Comparison of ENCODE assay signal across 12 mouse cellular contexts in genomic region chr14:61161367-61162334, GRCm38 (mm10). TPM values are rescaled to one million over a fixed set of nuclear protein-coding genes. Genes with fewer than 3 reads are reported as not detected.
DNase-seq lines count a peak whose midpoint lies in the region; ATAC-seq and TF ChIP-seq lines count a peak whose summit lies in the region.
"Had no signal": no experiment of that assay in that cellular context is flagged by ENCODE, and none has a peak within 500 bp of the region (broad histone marks: within the 10 kb centered on the region; RNA-seq: fewer than 3 reads in every experiment).

No protein-coding gene starts in this region.

- no peaks in the 10 kb centered on the region for H3K36me3 ChIP-seq in intestine, embryonic 15.5 days
- no peaks in the 10 kb centered on the region for H3K36me3 ChIP-seq in intestine, postnatal 0 days (ENCODE audit: control insufficient read depth, insufficient read depth)
- H3K36me3 ChIP-seq: limb, embryonic 15.5 days; midbrain, embryonic 12.5 days had no signal

- H3K27ac ChIP-seq in intestine, embryonic 15.5 days = 0 out of 2 replicates have a peak overlapping the region, but pooled peaks have one; percentile 13
- no peak overlapping the region for H3K27ac ChIP-seq in intestine, postnatal 0 days (ENCODE audit: low read depth, low read length)
- H3K27ac ChIP-seq in brown adipose tissue, adult 24 weeks (replicated peaks; ENCODE audit: low read depth, low read length) = peak overlapping the region; percentile 90
- H3K27ac ChIP-seq: limb, embryonic 15.5 days; midbrain, embryonic 12.5 days had no signal

- TF ChIP-seq CTCF in intestine, postnatal 0 days (IDR thresholded peaks at IDR 0.05; ENCODE audit: low read depth) = no peak

- DNase-seq in 416B (ENCODE audit: low read depth) = peak; percentile 57
- DNase-seq in heart, postnatal 14 days = peak; percentile 41 to 53
- no peak for DNase-seq in thymus, postnatal 25 days
- DNase-seq in right cerebral cortex, postnatal 4 days = no peak
- DNase-seq: cerebellum, adult 8-10 months; thymus, adult 2 months had no signal

- H3K4me2 ChIP-seq in intestine, embryonic 15.5 days (replicated peaks) = no peak overlapping the region
- H3K4me2 ChIP-seq in intestine, postnatal 0 days (replicated peaks; ENCODE audit: low read depth) = no peak overlapping the region
- H3K4me2 ChIP-seq: limb, embryonic 15.5 days; midbrain, embryonic 12.5 days had no signal

- H3K4me3 ChIP-seq in intestine, embryonic 15.5 days (replicated peaks) = no peak overlapping the region
- no peak overlapping the region for H3K4me3 ChIP-seq in intestine, postnatal 0 days (ENCODE audit: low read depth, low read length)
- no peak overlapping the region for H3K4me3 ChIP-seq in brown adipose tissue, adult 24 weeks (ENCODE audit: insufficient read depth, low read depth, low read length)
- H3K4me3 ChIP-seq: limb, embryonic 15.5 days; midbrain, embryonic 12.5 days had no signal

- H3K9me3 ChIP-seq in intestine, embryonic 15.5 days = no peaks in the 10 kb centered on the region
- no peaks in the 10 kb centered on the region for H3K9me3 ChIP-seq in intestine, postnatal 0 days (ENCODE audit: control insufficient read depth)
- H3K9me3 ChIP-seq: limb, embryonic 15.5 days; midbrain, embryonic 12.5 days had no signal

- intact Hi-C loops in heart, postnatal 14 days (cut with DNase I) = no loop called here

- 0 out of 2 replicates have a peak, but pooled peaks cover 8% of the 10 kb centered on the region for H3K4me1 ChIP-seq in intestine, embryonic 15.5 days (replicated peaks)
- 0 out of 2 replicates have a peak, but pooled peaks cover 4% of the 10 kb centered on the region for H3K4me1 ChIP-seq in intestine, postnatal 0 days (replicated peaks; ENCODE audit: control insufficient read depth, insufficient read depth, low read length)
- peaks cover 16% of the 10 kb centered on the region for H3K4me1 ChIP-seq in brown adipose tissue, adult 24 weeks (ENCODE audit: control insufficient read depth, insufficient read depth, insufficient read length, low read length)

- 51% methylated on average over 10 of the region's 10 CpGs for WGBS in intestine, embryonic 15.5 days
- 51% methylated on average over 10 of the region's 10 CpGs for WGBS in intestine, postnatal 0 days

- H3K27me3 ChIP-seq in intestine, embryonic 15.5 days (replicated peaks) = no peaks in the 10 kb centered on the region
- H3K27me3 ChIP-seq in intestine, postnatal 0 days (replicated peaks; ENCODE audit: control insufficient read depth, insufficient read depth, low read length) = no peaks in the 10 kb centered on the region
- H3K27me3 ChIP-seq: limb, embryonic 15.5 days; midbrain, embryonic 12.5 days had no signal

- no peak for ATAC-seq in intestine, embryonic 15.5 days
- ATAC-seq in intestine, postnatal 0 days = no peak
- ATAC-seq in activated CD4-positive, CD25-positive, alpha-beta regulatory T cell, adult 4 months = no peak

- H3K9ac ChIP-seq in intestine, embryonic 15.5 days = no peak overlapping the region
- no peak overlapping the region for H3K9ac ChIP-seq in intestine, postnatal 0 days (ENCODE audit: low read depth, low read length)
- H3K9ac ChIP-seq: limb, embryonic 15.5 days; midbrain, embryonic 12.5 days had no signal

RNA-seq across cellular contexts. Expression of gene Sacs, which starts 23.4 kb away (rescaled TPM):
- polyA plus RNA-seq in intestine, embryonic 15.5 days (2015; fragmentation: Nextera tagmentation; extraction: Ambion mirVana) = 2.0 and 2.3 TPM in 2 replicates
- 0.88 and 1.0 TPM in 2 replicates for polyA plus RNA-seq in intestine, postnatal 0 days (2015; fragmentation: Nextera tagmentation; extraction: Ambion mirVana)
- polyA plus RNA-seq in brown adipose tissue, adult 24 weeks (2012; ENCODE audit: insufficient read depth, insufficient read length, missing spikeins) = 0.79 and 1.3 TPM in 2 replicates
- 10 to 100 TPM; 33.0 to 33.6 TPM for total RNA-seq in heart, postnatal 14 days (2021)
- 1 to 10 TPM; 6.6 to 6.9 TPM for polyA plus RNA-seq in activated CD4-positive, CD25-positive, alpha-beta regulatory T cell, adult 4 months (2017; shearing (Covaris generic))

Comparison
In these comparisons a context has a peak if more than half of its experiments do, and no peak if none do; other contexts are left out.
1. DNase-seq: peak in 416B (single experiment) and heart, postnatal 14 days (2 of 2); none in thymus, postnatal 25 days (single experiment) and right cerebral cortex, postnatal 4 days (single experiment).